Mouse (Mus musculus) ES-Bruce4 (cell line): ENCODE measurements around the gene Dab2ip.

Experiments used
- CTCF ChIP-seq: IDR thresholded peaks from one replicate; pipeline ENCODE4 v1.8.1; 2011; ENCODE audit warnings: low read depth, low read length
- EP300 ChIP-seq: IDR thresholded peaks from 2 replicates; pipeline ENCODE4 v1.6.1; 2011; ENCODE audit warnings: low read depth, low read length; ENCODE audit not compliant: insufficient read depth
- POLR2A ChIP-seq: IDR thresholded peaks from one replicate; pipeline ENCODE4 v1.8.1; 2011; ENCODE audit warnings: low read length; ENCODE audit not compliant: insufficient read depth

GRCm38 (mm10) chr2:35595718-35596117 is 37.7 kb downstream of the Dab2ip start:
- no peak for TF ChIP-seq CTCF
- no peak for TF ChIP-seq POLR2A
- no peak for TF ChIP-seq EP300
